Mouse (Mus musculus) olfactory bulb, adult 2 months (tissue): Measurements from ENCODE around the gene Syt13. TPM values are rescaled to one million over a fixed set of nuclear protein-coding genes. Genes with fewer than 3 reads are reported as not detected.

ENCODE experiments used
- H3K27ac ChIP-seq: fragments of 200-500 bp; 2 replicates; pipeline ENCODE4 v1.5.1; 2012; ENCODE audit warnings: low read depth, low read length; ENCODE audit not compliant: insufficient read depth
- H3K4me1 ChIP-seq: fragments of 200-500 bp; 2 replicates; pipeline ENCODE4 v1.6.1; 2012; ENCODE audit warnings: low read length; ENCODE audit not compliant: control insufficient read depth, insufficient read depth
- H3K4me3 ChIP-seq: fragments of 200-500 bp; 2 replicates; pipeline ENCODE4 v1.5.1; 2012; ENCODE audit warnings: mild to moderate bottlenecking, low read depth, low read length, moderate library complexity; ENCODE audit not compliant: insufficient read depth
- CTCF ChIP-seq: fragments of 200-500 bp; IDR thresholded peaks from 2 replicates; pipeline ENCODE4 v1.5.1; 2012; ENCODE audit warnings: low read depth, mild to moderate bottlenecking, low read length, moderate library complexity; ENCODE audit not compliant: insufficient read depth
- POLR2A ChIP-seq: fragments of 200-500 bp; IDR thresholded peaks from 2 replicates; pipeline ENCODE4 v1.6.1; 2012; ENCODE audit warnings: mild to moderate bottlenecking, low read depth, low read length, moderate library complexity; ENCODE audit not compliant: insufficient read depth
- WGBS: fragments of 180-500 bp; shearing (Covaris S2); methylation state at CpG from one replicate; pipeline ENCODE4 v1.1.7; 2018; 5-methylcytosine and 5-hydroxymethylcytosine counted together
- polyA plus RNA-seq: library from polyadenylated mRNA; stranded (reverse); fragments of >200 nt; gene quantifications from 2 replicates; pipeline ENCODE4 v1.2.4, GENCODE M21; 2012; ENCODE audit warnings: low replicate concordance; ENCODE audit not compliant: missing spikeins, insufficient read depth, insufficient read length

The Syt13 gene
- polyA plus RNA-seq, 1 experiment: not detected

DNA sequence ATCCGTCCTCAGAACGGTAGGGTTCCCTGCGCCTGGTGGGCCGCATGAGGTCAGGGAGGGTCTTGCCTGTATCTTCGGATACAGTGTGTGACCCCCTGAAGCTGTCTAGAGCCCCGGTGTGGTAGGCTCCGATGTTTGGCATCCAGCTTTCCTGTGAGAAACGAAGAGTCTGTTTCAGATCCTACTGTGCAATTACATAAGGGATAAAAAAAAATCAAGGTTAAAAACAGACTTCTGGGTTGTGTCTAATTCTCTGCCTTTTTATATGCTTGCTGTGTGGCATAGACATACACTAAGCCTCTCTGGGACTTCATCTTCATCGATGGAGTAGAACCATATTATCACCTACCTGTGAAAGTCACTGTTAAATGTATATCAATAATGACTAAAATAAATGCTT lies 26.1 kb downstream of the Syt13 start:
- no peak overlapping the region for H3K4me3 ChIP-seq
- 63% methylated on average over 9 of the region's 9 CpGs for WGBS
- H3K27ac ChIP-seq: no peak overlapping the region
- peaks cover 19% of the 10 kb centered on the region for H3K4me1 ChIP-seq
- TF ChIP-seq POLR2A (no peak), CTCF (no peak)

DNA sequence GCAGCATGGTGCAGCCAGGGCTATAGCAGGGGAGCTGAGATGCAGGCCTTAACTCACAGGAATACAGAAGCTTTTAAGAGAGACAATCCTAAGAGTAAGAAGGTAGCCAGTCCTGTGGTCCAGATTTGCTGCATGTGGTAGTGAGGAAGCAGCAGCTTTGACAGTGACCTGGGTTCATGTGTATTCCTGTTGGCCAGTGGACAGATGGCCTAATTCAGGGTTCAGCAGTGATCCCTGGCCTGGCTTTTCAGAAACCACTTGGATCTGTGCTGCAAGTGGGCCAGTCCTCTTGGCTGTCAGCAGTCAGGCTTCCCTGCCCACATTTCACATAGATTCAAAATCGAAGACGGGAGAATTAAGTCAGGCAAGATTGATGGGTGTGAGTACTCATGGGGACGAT lies 26.6 kb downstream of the Syt13 start:
- TF ChIP-seq POLR2A (no peak), CTCF (no peak)
- no peak overlapping the region for H3K4me3 ChIP-seq
- peaks cover 22% of the 10 kb centered on the region for H3K4me1 ChIP-seq
- H3K27ac ChIP-seq: no peak overlapping the region
- WGBS: 60% methylated on average over 3 of the region's 3 CpGs

DNA sequence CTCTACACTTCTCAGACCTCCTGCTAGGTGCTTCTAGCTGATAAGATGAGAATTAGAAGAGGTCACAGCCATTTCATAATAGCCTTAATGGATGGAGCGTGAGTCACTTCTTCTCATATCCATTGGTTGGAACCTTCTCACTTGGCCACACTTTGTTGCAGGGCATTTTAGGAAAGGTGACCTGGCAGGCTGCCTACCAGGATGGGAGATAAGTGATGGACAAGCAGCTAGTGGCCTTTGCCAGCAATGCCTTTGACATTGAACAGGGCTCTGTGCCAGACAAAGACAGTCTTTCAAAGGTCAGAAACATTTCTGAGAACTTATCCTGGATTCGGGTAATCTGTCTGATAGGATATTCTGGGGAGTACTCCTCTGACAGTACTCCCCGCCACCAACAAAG lies 28.5 kb downstream of the Syt13 start:
- WGBS: 92% methylated on average over 3 of the region's 3 CpGs
- Histone ChIP-seq H3K4me3 (no peak overlapping the region), H3K27ac (no peak overlapping the region), H3K4me1 (peaks cover 30% of the 10 kb centered on the region)
- no peak for TF ChIP-seq CTCF
- TF ChIP-seq POLR2A: no peak

DNA sequence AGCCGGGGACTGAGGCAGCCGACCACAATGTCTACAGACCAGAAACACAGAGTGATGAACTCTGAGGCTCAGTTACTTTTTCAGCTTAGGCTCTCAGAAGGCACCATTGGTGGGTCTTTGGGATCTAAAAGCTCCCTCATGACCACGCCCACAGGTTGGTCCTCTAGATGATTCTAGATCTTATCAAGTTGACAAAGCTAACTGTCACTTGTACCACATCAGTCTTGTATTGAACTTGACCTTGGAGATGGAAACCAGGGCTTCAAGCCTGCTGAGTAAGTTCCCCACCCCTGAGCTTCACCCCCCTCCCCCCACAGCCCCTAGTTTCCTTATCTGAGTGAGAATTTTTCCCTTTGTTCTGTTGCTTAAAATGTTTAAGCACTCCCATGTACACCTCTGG lies 29.5 kb downstream of the Syt13 start:
- no peak overlapping the region for H3K27ac ChIP-seq
- H3K4me1 ChIP-seq: peaks cover 36% of the 10 kb centered on the region
- no peak for TF ChIP-seq POLR2A
- no peak for TF ChIP-seq CTCF
- WGBS: 93% methylated on average over 3 of the region's 3 CpGs
- no peak overlapping the region for H3K4me3 ChIP-seq

DNA sequence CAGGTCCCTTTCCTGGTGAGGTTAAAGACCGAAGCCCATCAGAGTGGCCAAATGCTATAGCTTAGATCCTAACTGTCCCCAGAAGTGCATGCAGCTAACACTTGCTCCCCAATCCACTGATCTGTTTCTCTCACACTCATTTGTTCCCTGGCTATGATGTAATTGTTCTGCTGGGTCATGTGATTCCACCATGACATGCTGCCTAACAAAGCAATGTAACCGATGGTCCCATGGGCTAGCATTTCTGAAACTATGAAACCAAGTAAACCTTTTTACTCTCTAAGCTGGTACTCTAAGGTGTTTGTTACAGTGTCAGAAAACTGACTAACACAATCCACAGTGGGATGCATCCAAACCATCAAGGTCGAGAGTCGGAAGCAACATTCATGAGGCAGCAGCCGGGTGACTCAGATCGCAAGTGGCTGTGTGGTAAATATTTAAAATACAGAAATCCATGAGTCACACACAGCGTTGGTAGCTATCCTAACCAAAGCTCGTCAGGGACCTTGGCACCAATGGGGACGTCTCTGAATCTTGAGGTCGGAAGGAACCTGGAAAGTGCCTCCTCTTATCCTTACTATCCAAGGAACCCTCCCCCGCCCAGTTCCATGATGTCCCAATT lies 30.3 kb downstream of the Syt13 start:
- TF ChIP-seq POLR2A (no peak), CTCF (no peak)
- no peak overlapping the region for H3K4me3 ChIP-seq
- 69% methylated on average over 11 of the region's 11 CpGs for WGBS
- peaks cover 36% of the 10 kb centered on the region for H3K4me1 ChIP-seq
- no peak overlapping the region for H3K27ac ChIP-seq

DNA sequence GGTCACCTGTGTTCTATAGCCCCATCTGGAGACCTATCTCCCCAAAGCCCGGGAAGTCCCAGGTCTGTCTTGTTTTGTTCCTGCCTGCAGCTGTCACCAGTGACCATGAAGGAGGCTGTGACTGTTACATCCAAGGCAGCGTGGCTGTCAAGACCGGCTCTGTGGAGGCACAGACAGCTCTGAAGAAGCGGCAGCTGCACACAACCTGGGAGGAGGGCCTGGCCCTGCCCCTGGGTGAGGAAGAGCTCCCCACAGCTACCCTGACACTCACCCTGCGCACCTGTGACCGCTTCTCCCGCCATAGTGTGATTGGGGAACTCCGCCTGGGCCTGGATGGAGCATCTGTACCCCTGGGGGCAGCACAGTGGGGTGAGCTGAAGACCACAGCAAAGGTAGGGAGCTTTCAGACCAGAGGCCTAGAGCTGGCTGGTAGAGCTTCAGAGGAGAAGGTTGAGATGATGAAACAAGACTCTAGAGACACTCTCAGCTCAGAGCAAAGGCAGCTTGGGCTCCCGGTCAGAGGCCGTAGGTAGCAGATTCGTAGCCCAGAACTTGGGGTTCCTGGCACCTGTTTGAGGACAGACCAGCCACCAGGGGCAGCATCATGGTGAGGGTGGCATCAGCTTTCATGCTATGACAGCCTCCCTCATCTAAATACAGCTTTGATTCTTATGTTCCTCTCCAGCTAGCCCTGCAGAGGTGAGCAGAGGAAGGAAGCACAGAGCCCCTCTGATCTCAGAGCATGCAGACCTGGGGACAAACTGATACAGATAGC lies 31.1 kb downstream of the Syt13 start:
- WGBS: 92% methylated on average over 11 of the region's 11 CpGs
- Histone ChIP-seq H3K4me3 (no peak overlapping the region), H3K4me1 (peaks cover 31% of the 10 kb centered on the region), H3K27ac (no peak overlapping the region)
- no peak for TF ChIP-seq POLR2A

DNA sequence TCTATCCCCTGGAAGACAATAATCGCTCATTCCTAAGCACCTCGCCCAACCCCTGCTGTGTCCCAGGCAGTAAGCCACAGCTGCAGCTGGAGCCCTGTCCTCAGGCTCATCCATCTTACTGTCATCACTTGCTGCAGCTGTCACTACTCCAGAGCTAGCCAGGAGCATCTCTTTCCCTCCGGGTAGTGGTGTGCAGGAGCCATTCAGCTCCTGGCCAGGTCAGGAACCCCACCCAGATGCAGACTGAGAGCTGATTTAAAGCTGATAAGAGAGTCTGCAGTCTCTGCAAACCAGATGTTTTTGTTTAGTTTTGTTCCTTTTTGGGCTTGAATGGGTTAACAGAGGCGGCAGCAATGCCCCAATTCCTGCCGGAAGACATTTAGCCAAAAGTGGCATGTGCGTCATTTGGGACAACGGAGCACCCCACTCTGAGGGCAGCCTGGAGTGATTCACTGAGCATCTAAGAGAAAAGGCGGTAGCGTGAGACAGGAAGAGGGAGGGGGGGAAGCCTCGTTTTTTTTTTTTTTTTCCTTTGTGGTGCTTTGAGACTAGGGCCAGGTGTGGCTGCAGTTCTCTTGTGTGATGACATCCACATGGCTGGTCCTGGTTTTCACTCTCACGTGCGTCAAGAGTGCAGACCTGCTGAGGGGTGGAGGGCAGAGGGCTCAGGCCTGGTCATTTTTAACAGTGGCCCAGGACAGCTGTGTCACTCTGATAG lies 33.2 kb downstream of the Syt13 start:
- 19% methylated on average over 12 of the region's 12 CpGs for WGBS
- peak overlapping the region; percentile 32; the same call in 1 of the 2 replicates for H3K27ac ChIP-seq
- no peak overlapping the region for H3K4me3 ChIP-seq
- no peak for TF ChIP-seq CTCF
- TF ChIP-seq POLR2A: no peak
- peaks cover 22% of the 10 kb centered on the region for H3K4me1 ChIP-seq

DNA sequence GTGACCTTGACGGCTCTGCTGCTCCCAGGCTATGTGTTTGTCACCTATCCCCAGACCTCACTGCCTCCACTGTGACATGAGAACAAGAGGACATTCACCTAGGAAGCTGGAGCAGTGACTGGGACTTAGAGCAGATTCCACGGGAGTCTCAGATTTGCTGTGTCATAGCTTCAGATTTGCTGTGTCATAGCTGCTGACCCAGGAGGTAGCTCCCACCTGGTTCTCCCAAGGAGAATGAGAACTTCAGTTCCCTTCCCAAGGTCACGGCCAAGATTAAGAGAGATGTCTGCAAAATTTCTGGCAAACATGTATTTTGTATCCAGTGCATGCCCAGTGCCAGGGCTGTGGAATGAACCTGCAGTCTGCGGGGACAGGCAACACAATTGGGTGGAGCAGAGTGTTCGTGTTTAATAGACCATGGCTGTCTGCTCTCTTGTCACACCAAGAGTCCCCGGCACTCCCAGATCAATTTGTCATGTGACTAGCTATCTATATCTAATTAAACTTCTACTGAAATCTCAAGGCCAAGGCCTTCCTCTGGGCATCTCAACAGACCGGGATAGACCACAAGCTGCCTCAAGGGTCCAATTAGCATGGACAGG lies 33.9 kb downstream of the Syt13 start:
- no peak overlapping the region for H3K4me3 ChIP-seq
- H3K4me1 ChIP-seq: peaks cover 22% of the 10 kb centered on the region
- 68% methylated on average over 7 of the region's 7 CpGs for WGBS
- H3K27ac ChIP-seq: peak overlapping the region; percentile 32; the same call in 1 of the 2 replicates
- TF ChIP-seq CTCF (no peak), POLR2A (no peak)

DNA sequence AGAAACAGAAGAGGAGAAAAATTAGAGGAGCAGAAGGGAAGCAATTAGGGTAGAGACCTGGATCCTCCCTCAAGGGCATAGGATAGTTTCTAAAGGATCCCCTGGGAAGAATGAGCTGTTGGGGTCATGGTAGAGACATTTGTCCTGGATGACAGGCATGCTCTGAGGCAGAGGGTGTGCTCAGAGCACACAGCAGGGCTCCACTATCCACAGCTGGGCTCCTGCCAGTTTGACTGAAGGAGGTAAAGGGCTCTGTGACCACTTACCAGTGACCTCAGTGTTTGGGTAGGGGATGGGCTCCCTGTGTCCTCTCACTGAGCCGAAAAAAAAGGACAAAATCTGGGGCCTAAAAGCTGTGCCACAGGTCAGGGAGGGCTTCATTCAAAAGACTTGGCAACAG lies 34.6 kb downstream of the Syt13 start:
- peaks cover 22% of the 10 kb centered on the region for H3K4me1 ChIP-seq
- H3K27ac ChIP-seq: no peak overlapping the region
- WGBS: 35% methylated on average over 1 of the region's 1 CpGs
- TF ChIP-seq CTCF (no peak), POLR2A (no peak)
- H3K4me3 ChIP-seq: no peak overlapping the region
